Mouse (Mus musculus): ENCODE data around the gene Capn1.

GRCm38 (mm10) chr19:5998180-5998579, 17.5 kb downstream of the Capn1 start:
- no peak for TF ChIP-seq POLR2A (IDR thresholded peaks at IDR 0.05; ENCODE audit: insufficient read length, low read depth)
- TF ChIP-seq E2F4 (IDR thresholded peaks at IDR 0.05; ENCODE audit: insufficient read depth): no peak

Data from myocyte (in vitro differentiated cells).